Mouse (Mus musculus) ES-E14 (cell line): ENCODE measurements around the gene Npepps.
A peak's percentile ranks its signal among the peaks of the same experiment; 100 is the strongest.

Source experiments
- CHD2 ChIP-seq: IDR thresholded peaks from 2 replicates; pipeline ENCODE4 v1.6.1; 2014; ENCODE audit warnings: mild to moderate bottlenecking, low read depth, low read length, inconsistent platforms
- HCFC1 ChIP-seq: IDR thresholded peaks from 2 replicates; pipeline ENCODE4 v1.6.1; 2012; ENCODE audit warnings: low read length, inconsistent platforms, borderline replicate concordance; ENCODE audit not compliant: insufficient read depth
- MAFK ChIP-seq: IDR thresholded peaks from 2 replicates; pipeline ENCODE4 v1.6.1; 2014; ENCODE audit warnings: mild to moderate bottlenecking, low read depth, low read length, inconsistent platforms; ENCODE audit not compliant: insufficient read depth
- ZC3H11A ChIP-seq: IDR thresholded peaks from 2 replicates; pipeline ENCODE4 v1.6.1; 2012; ENCODE audit warnings: low read depth, mild to moderate bottlenecking, inconsistent platforms, low read length, borderline replicate concordance
- ZNF384 ChIP-seq: IDR thresholded peaks from 2 replicates; pipeline ENCODE4 v1.6.1; 2012; ENCODE audit warnings: low read depth, low read length, inconsistent platforms

DNA sequence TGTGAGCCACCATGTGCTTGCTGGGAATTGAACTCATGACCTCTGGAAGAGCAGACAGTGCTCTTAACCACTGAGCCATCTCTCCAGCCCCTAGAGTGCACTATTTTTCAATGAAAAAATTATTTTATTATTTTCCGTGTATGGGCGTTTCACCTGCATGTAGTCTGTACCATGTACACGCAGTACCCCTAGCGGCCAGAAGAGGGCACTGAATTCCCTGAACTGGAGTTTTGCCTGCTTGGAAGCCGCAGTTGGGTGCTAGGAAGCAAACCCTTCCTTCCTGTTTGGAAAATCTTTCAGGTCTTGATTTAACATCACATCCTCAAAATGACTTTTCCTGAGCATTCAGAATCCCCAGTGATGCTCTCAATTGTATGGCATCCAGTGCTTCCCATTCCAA lies 81.8 kb downstream of the Npepps start:
- 0 out of 2 replicates have a peak, but pooled peaks have one; percentile 12 for TF ChIP-seq HCFC1
- no peak for TF ChIP-seq CHD2
- TF ChIP-seq ZC3H11A: no peak
- TF ChIP-seq MAFK: no peak
- no peak for TF ChIP-seq ZNF384
